Mouse (Mus musculus) embryonic facial prominence, embryonic 15.5 days (tissue): ENCODE data around the gene Cxcl16. TPM values are rescaled to one million over a fixed set of nuclear protein-coding genes. Genes with fewer than 3 reads are reported as not detected.

Source experiments
- ATAC-seq: fragments of 200-750 bp; cut with Nextera tagmentation; 2 replicates; pipeline ENCODE4 v1.8.0; 2017; ENCODE audit warnings: low read depth, moderate TSS enrichment; ENCODE audit not compliant: insufficient number of reproducible peaks, low FRiP score, low TSS enrichment
- H3K27ac ChIP-seq: fragments of 300-500 bp; sonication (generic); replicated peaks from 2 replicates; pipeline ENCODE4 v1.5.1; 2015; ENCODE audit warnings: mild to moderate bottlenecking, inconsistent platforms
- H3K27me3 ChIP-seq: fragments of 300-500 bp; sonication (generic); 2 replicates; pipeline ENCODE4 v1.6.1; 2015; ENCODE audit warnings: inconsistent platforms
- H3K36me3 ChIP-seq: fragments of 300-500 bp; sonication (generic); 2 replicates; pipeline ENCODE4 v1.6.1; 2015; ENCODE audit warnings: mild to moderate bottlenecking, inconsistent platforms
- H3K4me1 ChIP-seq: fragments of 300-500 bp; sonication (generic); 2 replicates; pipeline ENCODE4 v1.6.1; 2015; ENCODE audit warnings: inconsistent platforms
- H3K4me2 ChIP-seq: fragments of 300-500 bp; sonication (generic); replicated peaks from 2 replicates; pipeline ENCODE4 v1.6.1; 2015; ENCODE audit warnings: mild to moderate bottlenecking, inconsistent platforms
- H3K4me3 ChIP-seq: fragments of 300-500 bp; sonication (generic); replicated peaks from 2 replicates; pipeline ENCODE4 v1.5.1; 2015; ENCODE audit warnings: mild to moderate bottlenecking, inconsistent platforms
- H3K9ac ChIP-seq: fragments of 300-500 bp; sonication (generic); 2 replicates; pipeline ENCODE4 v1.6.1; 2015; ENCODE audit warnings: inconsistent platforms
- H3K9me3 ChIP-seq: fragments of 300-500 bp; sonication (generic); replicated peaks from 2 replicates; pipeline ENCODE4 v1.6.1; 2016; ENCODE audit warnings: inconsistent platforms
- WGBS: fragments of 180-500 bp; shearing (Covaris S2); methylation state at CpG from one replicate; pipeline ENCODE4 v1.1.7; 2015; 5-methylcytosine and 5-hydroxymethylcytosine counted together
- microRNA-seq: library from miRNA; unstranded; fragments of <30 nt; microRNA quantifications from one replicate; pipeline ENCODE4, GENCODE M21; 2016; ENCODE audit warnings: borderline number of aligned reads
- polyA plus RNA-seq: library from polyadenylated mRNA; unstranded; fragments of >200 nt; fragmentation: Nextera tagmentation; extraction: Ambion mirVana; gene quantifications from 2 replicates; pipeline ENCODE4 v1.2.1, GENCODE M21; 2015

Cxcl16 gene
- polyA plus RNA-seq, 1 experiment from 2014 or later, result 4.5 TPM

DNA sequence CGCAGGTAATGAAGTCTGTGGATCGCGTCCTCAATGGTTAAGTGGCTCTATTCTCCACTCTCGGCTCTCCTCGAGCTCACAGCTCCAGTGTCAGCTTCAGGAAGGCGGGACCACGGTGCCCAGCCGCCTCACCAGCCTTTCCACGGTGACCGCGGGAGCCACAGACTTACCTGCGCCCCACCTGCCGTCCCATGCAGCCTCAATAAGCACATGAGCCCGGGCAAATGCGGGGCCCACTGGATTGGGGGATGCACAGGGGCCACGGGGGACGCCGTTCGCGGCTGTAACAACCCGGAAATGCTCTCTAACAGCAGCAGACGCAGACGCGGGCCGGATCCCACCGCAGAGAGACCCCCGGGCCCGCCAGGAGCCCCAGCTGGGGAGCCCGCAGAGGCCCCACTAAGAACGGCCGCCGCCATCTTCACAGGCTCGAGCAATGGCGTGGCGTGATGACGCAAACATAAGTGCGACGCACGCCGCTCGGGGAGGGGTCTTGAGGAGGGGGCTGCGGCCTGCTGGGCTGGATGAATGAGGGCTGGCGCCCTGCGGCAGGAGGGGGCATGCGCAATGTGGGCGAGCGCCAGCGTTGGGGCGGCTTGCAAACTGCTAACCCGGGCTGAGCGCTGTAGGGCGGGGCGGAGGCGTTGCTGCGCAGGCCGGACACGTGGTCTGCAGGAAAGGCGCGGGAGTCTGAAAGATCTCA lies 50.0 kb downstream of the Cxcl16 start, which contains the start of gene Pelp1:
TSS of gene Pelp1 (minus strand) at position 438 of the 703 bp plus-strand sequence.
- Histone ChIP-seq H3K4me1 (peaks cover 27% of the 10 kb centered on the region), H3K9me3 (no peaks in the 10 kb centered on the region), H3K27ac (peak within 1 kb of the TSS; percentile 79), H3K27me3 (no peaks in the 10 kb centered on the region), H3K9ac (peak within 1 kb of the TSS; percentile 90), H3K36me3 (peaks cover 2% of the 10 kb centered on the region; the same call in 1 of the 2 replicates), H3K4me3 (peak within 1 kb of the TSS; percentile 92), H3K4me2 (peak within 1 kb of the TSS; percentile 71)
- peak; percentile 97 for ATAC-seq
- WGBS, result under 1% methylated on average over 59 of the region's 59 CpGs

Small RNA genes within 50 kb of the gene (microRNA-seq; reads per million reads assigned to microRNA genes)
- gene Mir7115, result not detected

Other genes with a start within 250 kb of the Cxcl16 start
- 6.9 and 11.2 TPM in 2 replicates for gene Slc16a11, start 247.2 kb downstream of the Cxcl16 start, polyA plus RNA-seq
- 10.3 and 13.2 TPM in 2 replicates for gene Slc16a13, start 238.9 kb downstream of the Cxcl16 start, polyA plus RNA-seq
- gene Bcl6b, start 230.2 kb downstream of the Cxcl16 start, polyA plus RNA-seq, result 11.9 and 12.4 TPM in 2 replicates
- 157 and 177 TPM in 2 replicates for gene 0610010K14Rik, start 222.1 kb downstream of the Cxcl16 start, polyA plus RNA-seq
- 9.5 and 12.0 TPM in 2 replicates for gene Gm21988, start 220.2 kb downstream of the Cxcl16 start, polyA plus RNA-seq
- gene Rnasek, start 220.1 kb downstream of the Cxcl16 start, polyA plus RNA-seq, result 231 and 240 TPM in 2 replicates
- 15.4 and 17.6 TPM in 2 replicates for gene Alox12, start 204.6 kb downstream of the Cxcl16 start, polyA plus RNA-seq
- gene Alox12e, start 137.4 kb downstream of the Cxcl16 start, polyA plus RNA-seq, result 5.9 and 6.9 TPM in 2 replicates
- 1.3 and 2.6 TPM in 2 replicates for gene Alox15, start 108.0 kb downstream of the Cxcl16 start, polyA plus RNA-seq
- 33.6 and 35.0 TPM in 2 replicates for gene Pelp1, start 50.0 kb downstream of the Cxcl16 start, polyA plus RNA-seq
- gene Arrb2, start 27.3 kb downstream of the Cxcl16 start, polyA plus RNA-seq, result 26.1 and 28.8 TPM in 2 replicates
- gene Med11, start 8.1 kb downstream of the Cxcl16 start, polyA plus RNA-seq, result 37.0 and 42.9 TPM in 2 replicates
- 0.63 and 0.71 TPM in 2 replicates for gene Zmynd15, start 551 bp downstream of the Cxcl16 start, polyA plus RNA-seq
- gene Tm4sf5, start 45.3 kb upstream of the Cxcl16 start, polyA plus RNA-seq, result 1.1 TPM in 1 of 2 replicates, not detected in the other
- 0.35 and 0.60 TPM in 2 replicates for gene Vmo1, start 54.6 kb upstream of the Cxcl16 start, polyA plus RNA-seq
- gene Gltpd2, start 59.2 kb upstream of the Cxcl16 start, polyA plus RNA-seq, result 0.44 and 0.59 TPM in 2 replicates
- gene Psmb6, start 65.4 kb upstream of the Cxcl16 start, polyA plus RNA-seq, result 727 and 733 TPM in 2 replicates
- gene Gm40193, start 73.0 kb upstream of the Cxcl16 start, polyA plus RNA-seq, result 1.1 and 3.3 TPM in 2 replicates
- 10.3 and 13.2 TPM in 2 replicates for gene Pld2, start 80.1 kb upstream of the Cxcl16 start, polyA plus RNA-seq
- gene Mink1, start 102.9 kb upstream of the Cxcl16 start, polyA plus RNA-seq, result 16.7 and 20.3 TPM in 2 replicates
- gene 4930544D05Rik, start 155.9 kb upstream of the Cxcl16 start, polyA plus RNA-seq, result not detected in 2 replicates
- 0.49 and 0.65 TPM in 2 replicates for gene Chrne, start 159.2 kb upstream of the Cxcl16 start, polyA plus RNA-seq
- 0.23 and 0.32 TPM in 2 replicates for gene Gp1ba, start 179.1 kb upstream of the Cxcl16 start, polyA plus RNA-seq
- gene Rnf167, start 187.3 kb upstream of the Cxcl16 start, polyA plus RNA-seq, result 129 and 147 TPM in 2 replicates
- gene Slc25a11, start 187.5 kb upstream of the Cxcl16 start, polyA plus RNA-seq, result 171 and 176 TPM in 2 replicates
- 1,669 and 1,769 TPM in 2 replicates for gene Pfn1, start 194.7 kb upstream of the Cxcl16 start, polyA plus RNA-seq
- gene Eno3, start 197.2 kb upstream of the Cxcl16 start, polyA plus RNA-seq, result 81.9 and 112 TPM in 2 replicates
- 155 and 164 TPM in 2 replicates for gene Spag7, start 209.4 kb upstream of the Cxcl16 start, polyA plus RNA-seq
- gene Camta2, start 228.1 kb upstream of the Cxcl16 start, polyA plus RNA-seq, result 14.5 and 17.5 TPM in 2 replicates
- gene Inca1, start 240.2 kb upstream of the Cxcl16 start, polyA plus RNA-seq, result 1.2 and 1.6 TPM in 2 replicates
- 4.7 and 5.9 TPM in 2 replicates for gene Kif1c, start 240.6 kb upstream of the Cxcl16 start, polyA plus RNA-seq